Mouse (Mus musculus) gastrocnemius, adult 18-20 months (tissue): ENCODE results near the gene Mup11. TPM values are rescaled to one million over a fixed set of nuclear protein-coding genes. Genes with fewer than 3 reads are reported as not detected.
"Not testable (repeated sequence)": the region's sequence is repeated elsewhere in the genome, so short reads cannot be mapped to it uniquely, and the experiment has no call there.

ENCODE experiments used
- DNase-seq: peaks from one replicate; pipeline ENCODE4 v3.0.0; 2021; ENCODE audit warnings: low spot score
- long read RNA-seq, 2 experiments: library from polyadenylated mRNA; stranded (forward); transcript quantifications; one replicate each; pipeline ENCODE4 v2.0.0; 2021
- total RNA-seq, 2 experiments: library from RNA; stranded (reverse); gene quantifications; 2 replicates each; pipeline ENCODE4 v1.2.3; 2021

The Mup11 gene
- total RNA-seq: 1 to 10 TPM in 1 of 2 experiments, under 1 TPM in 1; 0.64 to 1.2 TPM
- long read RNA-seq, experiment 1: 0 reads
- long read RNA-seq, experiment 2: 0 reads

- not testable (repeated sequence) for DNase-seq
These were observed at the start of gene Mup11 for GRCm38 (mm10) chr4:60662311-60662710. TSS of gene Mup11 (minus strand) at chr4:60662411.

Other genes with a start within 250 kb of the Mup11 start
- gene Mup9, start 240.5 kb downstream of the Mup11 start, total RNA-seq: not detected
- under 1 TPM in 1 of 2 experiments, not detected in 1; 0.38 TPM for gene Mup1, start 160.5 kb downstream of the Mup11 start, total RNA-seq
- gene Mup10, start 80.2 kb downstream of the Mup11 start, total RNA-seq: not detected
- gene Mup12, start 78.9 kb upstream of the Mup11 start, total RNA-seq: 1 to 10 TPM in 1 of 2 experiments, not detected in 1; 4.2 TPM
- gene Mup22, start 159.1 kb upstream of the Mup11 start, total RNA-seq: 10 to 100 TPM in 1 of 2 experiments, 1 to 10 TPM in 1; 5.6 to 55.6 TPM